Mouse (Mus musculus) thymus, adult 2 months (tissue): Measurements from ENCODE around the gene Ndufa7.

Experiments used
- CTCF ChIP-seq: fragments of 200-500 bp; IDR thresholded peaks from 2 replicates; pipeline ENCODE4 v1.5.1; 2012; ENCODE audit warnings: mild to moderate bottlenecking, control low read depth, low read length, moderate library complexity, borderline replicate concordance; ENCODE audit not compliant: control insufficient read depth, poor library complexity, insufficient read depth; ENCODE audit errors: extremely low read depth
- POLR2A ChIP-seq: fragments of 200-500 bp; IDR thresholded peaks from 2 replicates; pipeline ENCODE4 v1.6.1; 2012; ENCODE audit warnings: mild to moderate bottlenecking, low read length, control low read depth, moderate library complexity; ENCODE audit not compliant: control insufficient read depth, poor library complexity, insufficient read depth; ENCODE audit errors: extremely low read depth

- no peak for TF ChIP-seq POLR2A
- no peak for TF ChIP-seq CTCF
Measured at GRCm38 (mm10) chr17:33780431-33780830, 43.9 kb upstream of the Ndufa7 start.
